Mouse (Mus musculus): ENCODE results near the gene Pemt.

- TF ChIP-seq POLR2A (IDR thresholded peaks at IDR 0.05; ENCODE audit: borderline replicate concordance, control insufficient read depth, low read depth, low read length) = no peak
- TF ChIP-seq CTCF (IDR thresholded peaks at IDR 0.05; ENCODE audit: control insufficient read depth, insufficient read depth, low read length) = no peak
Measured at GRCm38 (mm10) chr11:59937023-59937422, 109.3 kb downstream of the Pemt start.

All from bone marrow, adult 2 months (tissue).